Mouse (Mus musculus) layer of hippocampus, adult 2 months (tissue): ENCODE measurements at regions not wholly inside any gene's neighbourhood (a gene's known extent, or its start where the extent isn't known, plus 50 kb on each side); places are given as distances from the start of the nearest gene placed in this dataset.

Experiments used
- DNase-seq, 2 experiments: peaks; one replicate each; pipeline ENCODE4 v3.0.0; 2022; ENCODE audit warnings: low spot score in 2 of 2
- H3K27ac ChIP-seq: fragments of 200-600 bp; 2 replicates; pipeline ENCODE4 v1.8.1; 2022
- H3K4me3 ChIP-seq: fragments of 200-600 bp; 2 replicates; pipeline ENCODE4 v1.8.1; 2022; ENCODE audit warnings: mild to moderate bottlenecking
- CTCF ChIP-seq: fragments of 200-600 bp; conservative IDR thresholded peaks from 2 replicates; pipeline ENCODE4 v1.8.1; 2022; ENCODE audit warnings: antibody characterized with exemption, mild to moderate bottlenecking, moderate library complexity

DNA sequence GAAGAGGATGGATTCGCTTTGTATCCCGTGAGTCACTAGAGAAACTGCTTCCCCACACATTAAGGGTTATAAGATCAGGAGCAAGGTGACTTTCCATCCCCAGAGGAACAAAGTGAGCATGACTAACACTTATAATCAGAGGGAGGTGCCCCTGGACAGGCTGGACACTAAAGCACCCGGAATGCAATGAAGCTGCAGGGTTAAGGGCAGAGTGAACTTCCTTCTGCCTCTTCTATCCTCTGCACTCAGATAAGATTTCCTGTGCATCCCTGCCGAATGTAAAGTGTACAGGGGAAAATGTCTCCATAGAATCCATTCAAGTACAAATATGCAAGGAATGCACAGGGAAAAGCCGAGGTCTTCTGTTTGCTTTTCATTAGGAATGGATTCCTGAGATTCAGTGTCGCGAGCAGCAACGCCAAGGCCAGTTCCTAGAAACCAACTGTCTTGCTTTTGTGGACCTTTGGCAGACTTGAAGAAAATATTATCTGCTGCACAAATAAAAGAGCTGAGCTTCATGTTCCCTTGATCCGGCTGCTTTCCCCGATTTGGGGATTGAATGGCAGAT, 58.5 kb upstream of the Fbxl7 start:
- Histone ChIP-seq H3K27ac (no peak overlapping the region), H3K4me3 (no peak overlapping the region)
- TF ChIP-seq CTCF = no peak
- no peak for DNase-seq

GRCm38 (mm10) chr15:26958980-26959379, 63.6 kb upstream of the Fbxl7 start:
- no peak for DNase-seq
- H3K27ac ChIP-seq = no peak overlapping the region
- TF ChIP-seq CTCF = no peak
- H3K4me3 ChIP-seq = no peak overlapping the region

GRCm38 (mm10) chr15:26968392-26969025, 73.1 kb upstream of the Fbxl7 start:
- Histone ChIP-seq H3K27ac (no peak overlapping the region), H3K4me3 (no peak overlapping the region)
- no peak for TF ChIP-seq CTCF
- no peak for DNase-seq

- no peak overlapping the region for H3K27ac ChIP-seq
- DNase-seq = peak; percentile 58 to 68
- H3K4me3 ChIP-seq = no peak overlapping the region
- no peak for TF ChIP-seq CTCF
Observed at GRCm38 (mm10) chr15:26970770-26971169, 75.4 kb upstream of the Fbxl7 start.

GRCm38 (mm10) chr15:26993054-26993453, 97.7 kb upstream of the Fbxl7 start:
- no peak overlapping the region for H3K4me3 ChIP-seq

DNA sequence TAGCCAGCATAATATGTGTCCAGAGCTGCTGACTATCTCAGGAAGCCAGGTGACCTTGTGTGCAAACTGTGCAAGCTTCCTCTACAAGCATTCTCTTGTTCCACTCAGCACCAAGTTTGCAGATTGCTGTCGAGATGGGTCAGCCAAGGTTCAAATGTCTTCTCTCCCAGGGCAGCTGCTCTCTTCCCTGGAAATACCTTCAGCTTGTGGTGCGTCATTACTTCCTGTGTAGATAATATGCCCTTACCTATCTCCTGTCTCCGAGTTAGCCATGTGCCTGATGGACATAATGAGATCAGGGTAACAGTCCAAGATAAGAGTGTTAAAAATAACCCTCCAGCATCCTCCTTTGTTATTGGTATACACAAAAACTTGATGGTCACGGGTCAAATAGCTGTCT, 113.7 kb upstream of the Fbxl7 start:
- TF ChIP-seq CTCF = no peak
- Histone ChIP-seq H3K27ac (no peak overlapping the region), H3K4me3 (no peak overlapping the region)
- no peak for DNase-seq

More at GRCm38 (mm10) chr15:26993054-26993453, 97.7 kb upstream of the Fbxl7 start:
- TF ChIP-seq CTCF = no peak
- no peak overlapping the region for H3K27ac ChIP-seq
- DNase-seq = no peak

GRCm38 (mm10) chr15:27013906-27014658, 118.7 kb upstream of the Fbxl7 start:
- no peak for TF ChIP-seq CTCF
- DNase-seq = no peak
- no peak overlapping the region for H3K27ac ChIP-seq
- no peak overlapping the region for H3K4me3 ChIP-seq

- Histone ChIP-seq H3K4me3 (no peak overlapping the region), H3K27ac (no peak overlapping the region)
- DNase-seq = no peak
- no peak for TF ChIP-seq CTCF
Observed at GRCm38 (mm10) chr15:27014659-27014974, 119.2 kb upstream of the Fbxl7 start.

- peak in 1 of 2 experiments; percentile 57 for DNase-seq
- no peak overlapping the region for H3K4me3 ChIP-seq
- no peak overlapping the region for H3K27ac ChIP-seq
- TF ChIP-seq CTCF = no peak
Observed at GRCm38 (mm10) chr15:27020471-27020870, 125.1 kb upstream of the Fbxl7 start.

DNA sequence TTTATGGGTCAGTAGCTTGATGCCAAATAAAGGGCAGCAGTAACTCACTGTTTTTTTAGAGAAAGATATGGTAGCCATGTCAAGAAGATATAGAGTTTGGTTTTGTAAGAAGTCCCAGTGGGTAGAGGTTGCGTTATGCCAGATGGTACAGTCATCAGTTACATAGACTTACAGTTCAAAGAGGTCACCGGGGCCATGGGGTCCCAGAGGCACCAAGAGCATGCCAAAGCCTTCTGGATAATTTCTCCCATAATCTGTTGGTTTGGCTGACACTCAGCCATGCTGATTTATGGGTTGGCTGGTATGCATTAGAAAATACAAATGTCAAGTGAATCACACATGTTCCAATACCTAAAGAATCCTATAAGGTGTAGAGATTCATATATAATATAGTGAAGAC, 137.9 kb upstream of the Fbxl7 start:
- no peak overlapping the region for H3K27ac ChIP-seq
- DNase-seq = no peak
- no peak overlapping the region for H3K4me3 ChIP-seq
- TF ChIP-seq CTCF = no peak

DNA sequence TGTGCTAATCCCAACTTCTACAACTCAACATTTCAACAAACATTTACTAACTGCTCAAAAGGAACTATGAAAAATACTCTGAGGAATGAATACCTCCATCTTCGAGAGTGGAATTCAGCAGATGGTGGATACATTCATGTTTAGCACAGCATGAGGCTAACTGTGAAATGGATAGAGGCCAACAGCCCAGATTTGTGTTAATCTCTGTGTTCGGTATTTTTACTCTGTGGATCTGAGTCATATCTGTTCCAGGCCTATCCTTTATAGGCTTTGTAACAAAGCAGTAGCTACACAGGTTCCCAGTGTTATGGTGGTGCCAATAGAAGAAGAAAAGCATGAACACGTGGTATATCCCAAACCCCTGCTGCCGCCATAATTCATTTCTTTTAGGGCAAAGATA, 148.4 kb upstream of the Fbxl7 start:
- Histone ChIP-seq H3K4me3 (no peak overlapping the region), H3K27ac (no peak overlapping the region)
- no peak for TF ChIP-seq CTCF
- peak in 1 of 2 experiments; percentile 22 for DNase-seq

DNA sequence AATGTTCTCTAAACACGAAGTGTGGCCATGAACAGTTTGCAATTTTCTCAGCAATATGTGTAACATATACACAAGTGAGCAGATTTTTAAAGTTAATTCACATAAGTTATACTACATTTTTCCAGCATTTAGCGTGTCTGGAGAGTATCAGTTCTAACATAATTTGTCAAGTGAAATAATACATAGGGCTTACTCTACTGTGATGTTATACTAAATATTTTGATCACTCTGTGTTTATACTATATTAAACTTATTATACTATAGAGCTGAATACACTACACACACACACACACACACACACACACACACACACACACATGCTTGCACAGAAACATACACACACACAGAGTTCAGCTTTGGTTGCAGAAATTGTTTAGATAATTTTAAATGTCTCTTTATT, 155.3 kb upstream of the Fbxl7 start:
- TF ChIP-seq CTCF = no peak
- no peak overlapping the region for H3K27ac ChIP-seq

DNA sequence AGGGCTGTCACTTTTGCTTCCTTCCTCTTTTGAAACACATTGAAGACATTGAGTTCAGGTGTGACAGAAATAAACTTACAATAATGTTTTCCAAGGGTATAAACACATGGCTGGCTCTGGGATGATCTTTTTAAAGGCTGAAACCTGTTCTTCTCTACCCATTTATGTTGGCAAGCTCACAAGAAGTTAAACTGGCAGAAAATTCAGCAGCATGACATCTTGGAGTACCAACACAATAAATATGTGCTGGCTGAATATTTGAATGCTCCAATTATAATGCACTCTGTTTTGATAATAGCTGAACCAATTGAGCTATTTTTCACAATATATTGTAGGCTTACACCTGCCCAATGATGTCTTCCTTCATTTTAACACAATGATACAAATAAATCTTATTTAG, 168.1 kb upstream of the Fbxl7 start:
- TF ChIP-seq CTCF = no peak
- peak overlapping the region; percentile 67 for H3K27ac ChIP-seq
- no peak overlapping the region for H3K4me3 ChIP-seq
- DNase-seq = peak; percentile 20 to 24

More for the DNA sequence above, 155.3 kb upstream of the Fbxl7 start:
- DNase-seq = no peak
- H3K4me3 ChIP-seq = no peak overlapping the region

- Histone ChIP-seq H3K4me3 (no peak overlapping the region), H3K27ac (peak overlapping the region; percentile 67)
- DNase-seq = peak; percentile 35 to 57
- no peak for TF ChIP-seq CTCF
Observed at GRCm38 (mm10) chr15:27063971-27064370, 168.6 kb upstream of the Fbxl7 start.
